Mouse (Mus musculus) heart, adult 2 months (tissue): ENCODE results near the gene Afap1l2.

ENCODE experiments used
- CTCF ChIP-seq: fragments of 200-600 bp; IDR thresholded peaks from 2 replicates; pipeline ENCODE4 v1.8.1; 2022; ENCODE audit warnings: antibody characterized with exemption, mild to moderate bottlenecking, moderate library complexity
- EP300 ChIP-seq: fragments of 200-500 bp; IDR thresholded peaks from 2 replicates; pipeline ENCODE4 v1.6.1; 2011; ENCODE audit warnings: low read depth, low read length, control low read depth; ENCODE audit not compliant: insufficient read depth
- POLR2A ChIP-seq: fragments of 200-500 bp; IDR thresholded peaks from 2 replicates; pipeline ENCODE4 v1.6.1; 2011; ENCODE audit warnings: mild to moderate bottlenecking, low read depth, low read length, control low read depth; ENCODE audit not compliant: insufficient read depth

DNA sequence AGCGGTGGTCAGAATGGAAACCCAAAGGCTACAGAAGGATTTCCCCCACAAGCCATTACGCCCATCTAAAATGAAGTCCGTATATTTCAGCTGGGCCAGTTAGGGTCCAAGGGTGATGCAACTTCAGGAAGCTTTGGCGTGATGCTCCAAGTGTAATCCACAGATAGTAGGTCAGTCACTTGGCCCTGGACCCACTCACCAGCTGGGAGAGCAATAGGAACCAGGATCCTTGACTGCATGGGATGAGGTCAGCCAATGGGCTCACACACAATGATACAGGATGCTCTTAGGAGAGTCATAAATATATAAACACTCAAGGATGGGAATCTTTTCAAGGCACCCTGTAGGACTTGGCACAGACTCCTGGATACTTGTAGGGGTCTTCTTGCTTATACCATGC is 3.0 kb downstream of the Afap1l2 start:
- no peak for TF ChIP-seq POLR2A
- no peak for TF ChIP-seq CTCF
- 0 out of 2 replicates have a peak, but pooled peaks have one; percentile 33 for TF ChIP-seq EP300
